Mouse (Mus musculus): ENCODE measurements around the gene Prlr. TPM values are rescaled to one million over a fixed set of nuclear protein-coding genes. Genes with fewer than 3 reads are reported as not detected.

The Prlr gene
- polyA plus RNA-seq, 1 experiment from 2014 or later = 0.28 TPM

- WGBS = 95% methylated on average over 7 of the region's 7 CpGs
- no peaks in the 10 kb centered on the region for H3K36me3 ChIP-seq
- H3K9me3 ChIP-seq (replicated peaks) = no peaks in the 10 kb centered on the region
- H3K4me1 ChIP-seq = no peaks in the 10 kb centered on the region
- no peak for DNase-seq (ENCODE audit: low spot score)
- H3K27me3 ChIP-seq (ENCODE audit: low read depth, poor library complexity, severe bottlenecking) = no peaks in the 10 kb centered on the region
- H3K27ac ChIP-seq (replicated peaks) = no peak overlapping the region
- no peak overlapping the region for H3K4me3 ChIP-seq
Measured at GRCm38 (mm10) chr15:10202504-10203302, 25.7 kb downstream of the Prlr start.

GRCm38 (mm10) chr15:10210261-10210770, 33.3 kb downstream of the Prlr start:
- 82% methylated on average over 4 of the region's 4 CpGs for WGBS
- H3K4me3 ChIP-seq = no peak overlapping the region
- H3K9me3 ChIP-seq (replicated peaks) = no peaks in the 10 kb centered on the region
- no peak overlapping the region for H3K27ac ChIP-seq (replicated peaks)
- H3K4me1 ChIP-seq = no peaks in the 10 kb centered on the region
- DNase-seq (ENCODE audit: low spot score) = no peak
- no peaks in the 10 kb centered on the region for H3K27me3 ChIP-seq (ENCODE audit: low read depth, poor library complexity, severe bottlenecking)
- no peaks in the 10 kb centered on the region for H3K36me3 ChIP-seq

DNA sequence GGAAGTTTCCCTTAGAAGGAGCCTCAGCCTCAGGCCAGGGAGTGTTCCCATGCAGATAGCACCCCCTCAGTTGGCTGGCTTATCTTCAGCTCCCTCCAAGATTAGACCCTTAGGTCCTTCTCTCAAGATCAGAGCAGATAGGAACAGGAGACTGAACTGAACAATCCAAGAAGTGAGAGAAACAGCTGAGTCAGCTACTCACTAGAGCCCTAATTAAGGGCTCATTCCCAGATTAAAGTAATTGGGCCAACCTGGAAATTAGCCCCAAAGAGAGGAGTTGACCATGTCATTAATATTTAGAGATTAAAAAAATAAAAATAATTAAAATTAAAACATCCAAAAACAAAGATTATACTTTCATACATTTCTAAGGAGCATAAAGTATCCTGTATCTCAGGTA, 35.0 kb downstream of the Prlr start:
- no peak overlapping the region for H3K4me3 ChIP-seq
- no peak for DNase-seq (ENCODE audit: low spot score)

GRCm38 (mm10) chr15:10213213-10213612, 36.2 kb downstream of the Prlr start:
- Histone ChIP-seq H3K4me1 (no peaks in the 10 kb centered on the region), H3K27me3 (ENCODE audit: low read depth, poor library complexity, severe bottlenecking) (no peaks in the 10 kb centered on the region), H3K36me3 (no peaks in the 10 kb centered on the region), H3K9me3 (replicated peaks) (no peaks in the 10 kb centered on the region), H3K27ac (replicated peaks) (no peak overlapping the region), H3K4me3 (no peak overlapping the region)
- 85% methylated on average over 6 of the region's 6 CpGs for WGBS
- DNase-seq (ENCODE audit: low spot score) = no peak

More for the DNA sequence above, 35.0 kb downstream of the Prlr start:
- Histone ChIP-seq H3K27ac (replicated peaks) (no peak overlapping the region), H3K4me1 (no peaks in the 10 kb centered on the region), H3K27me3 (ENCODE audit: low read depth, poor library complexity, severe bottlenecking) (no peaks in the 10 kb centered on the region), H3K36me3 (no peaks in the 10 kb centered on the region), H3K9me3 (replicated peaks) (no peaks in the 10 kb centered on the region)

DNA sequence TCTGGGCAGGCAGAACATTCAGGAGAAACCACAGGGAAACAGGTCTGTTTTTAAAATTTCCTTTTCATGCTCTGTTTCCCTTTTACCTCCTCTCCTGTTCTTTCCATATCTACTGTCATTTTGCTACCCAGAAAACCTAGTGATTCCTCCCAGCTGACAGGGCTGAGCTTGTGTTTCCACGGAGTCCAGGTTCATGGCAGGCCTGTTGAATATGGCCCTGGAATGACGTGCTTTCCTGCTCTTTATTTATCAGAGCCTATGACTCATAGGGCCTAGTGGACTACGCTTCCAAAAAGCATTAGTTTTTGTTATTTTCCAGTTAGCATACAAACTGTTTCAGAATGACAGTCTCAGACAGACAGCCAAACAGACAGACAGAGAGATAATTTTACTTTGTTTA, 36.7 kb downstream of the Prlr start:
- Histone ChIP-seq H3K27me3 (ENCODE audit: low read depth, poor library complexity, severe bottlenecking) (no peaks in the 10 kb centered on the region), H3K27ac (replicated peaks) (no peak overlapping the region), H3K4me3 (no peak overlapping the region), H3K4me1 (no peaks in the 10 kb centered on the region), H3K9me3 (replicated peaks) (no peaks in the 10 kb centered on the region), H3K36me3 (no peaks in the 10 kb centered on the region)
- 89% methylated on average over 3 of the region's 3 CpGs for WGBS
- no peak for DNase-seq (ENCODE audit: low spot score)

- no peak for DNase-seq (ENCODE audit: low spot score)
- Histone ChIP-seq H3K4me1 (no peaks in the 10 kb centered on the region), H3K27me3 (ENCODE audit: low read depth, poor library complexity, severe bottlenecking) (no peaks in the 10 kb centered on the region), H3K9me3 (replicated peaks) (no peaks in the 10 kb centered on the region), H3K36me3 (no peaks in the 10 kb centered on the region), H3K27ac (replicated peaks) (no peak overlapping the region), H3K4me3 (no peak overlapping the region)
- WGBS = 87% methylated on average over 8 of the region's 8 CpGs
Measured at GRCm38 (mm10) chr15:10215719-10216118, 38.7 kb downstream of the Prlr start.

DNA sequence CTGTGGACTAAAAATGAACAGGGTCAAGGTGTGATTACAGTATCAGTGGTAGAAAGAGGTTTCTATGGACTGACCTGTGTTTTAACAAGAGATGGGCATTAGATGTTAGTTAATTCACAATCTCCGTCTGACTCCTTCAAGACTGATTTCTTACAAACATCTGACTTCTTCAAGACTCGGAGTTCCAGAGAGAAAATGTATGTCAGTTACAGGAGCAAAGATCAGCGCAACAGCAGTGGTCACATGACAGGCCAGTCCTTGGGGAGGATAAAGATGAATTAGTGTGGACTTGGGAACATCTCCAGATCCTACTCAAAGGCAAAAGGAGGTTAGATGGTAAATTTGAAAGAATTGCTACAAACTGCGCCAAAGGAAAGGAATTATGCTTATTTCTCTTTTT, 39.2 kb downstream of the Prlr start:
- no peak overlapping the region for H3K27ac ChIP-seq (replicated peaks)
- H3K4me1 ChIP-seq = no peaks in the 10 kb centered on the region
- no peak overlapping the region for H3K4me3 ChIP-seq
- WGBS = 91% methylated on average over 4 of the region's 4 CpGs
- no peaks in the 10 kb centered on the region for H3K36me3 ChIP-seq
- DNase-seq (ENCODE audit: low spot score) = no peak
- H3K27me3 ChIP-seq (ENCODE audit: low read depth, poor library complexity, severe bottlenecking) = no peaks in the 10 kb centered on the region
- no peaks in the 10 kb centered on the region for H3K9me3 ChIP-seq (replicated peaks)

DNA sequence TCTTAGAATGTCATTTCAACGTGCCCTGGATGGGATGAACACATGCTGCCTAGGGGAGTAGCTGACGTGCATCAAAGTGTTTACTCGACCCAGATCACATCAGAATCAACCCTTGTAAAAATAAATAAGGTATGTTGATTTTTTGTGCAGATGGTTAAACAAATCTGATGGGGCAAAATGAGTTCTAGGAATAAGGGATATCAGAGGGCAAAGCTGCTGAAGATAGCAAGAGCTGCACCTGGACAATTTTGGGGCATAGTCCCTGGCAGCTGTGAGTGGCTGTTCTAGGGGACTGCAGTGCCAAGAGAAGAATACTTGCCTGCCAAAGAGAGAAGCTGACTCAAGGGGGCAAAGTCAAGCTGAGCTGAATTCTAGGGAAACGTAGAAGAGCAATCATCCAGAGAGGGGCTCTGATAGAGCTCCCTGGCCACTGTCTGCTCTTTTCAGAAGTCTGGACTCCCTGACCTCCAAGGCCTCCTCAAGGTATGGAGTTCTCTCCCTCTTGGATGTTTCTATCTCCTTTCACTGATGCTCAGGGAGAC, 46.6 kb downstream of the Prlr start:
- Histone ChIP-seq H3K4me1 (no peaks in the 10 kb centered on the region), H3K27ac (replicated peaks) (no peak overlapping the region), H3K27me3 (ENCODE audit: low read depth, poor library complexity, severe bottlenecking) (no peaks in the 10 kb centered on the region), H3K9me3 (replicated peaks) (no peaks in the 10 kb centered on the region), H3K4me3 (no peak overlapping the region), H3K36me3 (no peaks in the 10 kb centered on the region)
- 80% methylated on average over 4 of the region's 4 CpGs for WGBS
- DNase-seq (ENCODE audit: low spot score) = no peak

DNA sequence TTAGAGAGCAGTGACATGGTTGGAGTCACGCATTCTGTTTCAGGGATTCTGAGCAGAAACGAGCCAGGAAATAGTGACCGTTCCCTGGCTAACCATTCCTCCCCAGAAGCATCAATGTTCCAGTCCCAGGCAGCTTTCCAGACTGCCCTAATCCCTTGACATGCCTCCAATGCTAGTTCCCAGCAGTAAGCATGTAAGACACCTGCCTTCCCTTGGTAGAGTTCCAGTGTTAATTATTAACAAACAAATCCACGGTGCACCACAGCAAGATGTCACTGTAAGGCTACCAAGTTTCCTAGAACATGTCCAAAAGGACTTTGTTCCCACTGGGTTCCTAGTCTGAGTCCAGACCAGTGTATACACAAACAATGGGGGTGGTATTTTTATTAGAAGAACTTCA, 48.7 kb downstream of the Prlr start:
- Histone ChIP-seq H3K4me1 (no peaks in the 10 kb centered on the region), H3K27me3 (ENCODE audit: low read depth, poor library complexity, severe bottlenecking) (no peaks in the 10 kb centered on the region), H3K4me3 (no peak overlapping the region), H3K9me3 (replicated peaks) (no peaks in the 10 kb centered on the region), H3K36me3 (no peaks in the 10 kb centered on the region), H3K27ac (replicated peaks) (no peak overlapping the region)
- WGBS = 92% methylated on average over 4 of the region's 4 CpGs
- no peak for DNase-seq (ENCODE audit: low spot score)

DNA sequence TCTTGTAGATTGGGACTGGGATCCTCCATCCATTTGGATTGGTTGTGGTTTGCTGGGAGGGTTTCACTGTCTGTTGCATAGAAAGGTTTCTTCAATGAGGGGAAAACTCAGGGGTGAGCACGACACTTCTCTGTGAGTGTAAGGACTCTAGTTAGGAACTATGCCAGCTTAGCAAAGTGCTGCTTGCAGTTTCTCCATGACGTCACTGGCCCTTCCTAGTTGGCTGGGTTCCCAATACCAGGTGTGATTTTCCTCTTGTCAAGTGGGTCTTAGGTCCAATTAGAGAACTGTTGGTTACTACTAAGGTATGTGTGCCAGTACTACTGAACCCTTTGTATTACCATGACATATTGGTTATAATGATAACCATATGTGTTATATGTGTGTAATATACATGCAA, 51.6 kb downstream of the Prlr start:
- 91% methylated on average over 2 of the region's 2 CpGs for WGBS
- Histone ChIP-seq H3K27me3 (ENCODE audit: low read depth, poor library complexity, severe bottlenecking) (no peaks in the 10 kb centered on the region), H3K9me3 (replicated peaks) (no peaks in the 10 kb centered on the region), H3K4me1 (no peaks in the 10 kb centered on the region), H3K36me3 (no peaks in the 10 kb centered on the region), H3K27ac (replicated peaks) (no peak overlapping the region), H3K4me3 (no peak overlapping the region)
- DNase-seq (ENCODE audit: low spot score) = no peak

DNA sequence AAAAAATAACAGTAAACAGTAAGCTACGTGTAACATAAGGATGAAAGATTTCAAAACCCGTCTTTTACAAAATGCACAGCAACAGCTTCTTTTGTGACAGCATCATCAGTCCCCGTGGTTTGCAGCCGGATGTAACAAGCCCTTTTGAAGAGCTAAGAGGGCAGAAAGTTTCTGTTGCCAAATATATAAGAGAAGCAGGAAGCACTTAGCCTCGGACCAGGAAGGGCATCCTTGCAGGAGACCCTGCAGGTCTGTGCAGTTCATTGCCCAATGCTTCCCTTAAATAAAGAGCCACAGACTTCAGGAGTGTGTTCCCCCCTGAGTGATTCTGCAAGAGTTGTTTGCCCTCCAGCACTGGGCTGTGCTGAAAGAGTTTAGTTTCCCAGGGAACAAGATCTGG, 58.9 kb downstream of the Prlr start:
- DNase-seq (ENCODE audit: low spot score) = no peak
- no peak overlapping the region for H3K4me3 ChIP-seq
- WGBS = 88% methylated on average over 5 of the region's 5 CpGs
- no peak overlapping the region for H3K27ac ChIP-seq (replicated peaks)
- H3K9me3 ChIP-seq (replicated peaks) = no peaks in the 10 kb centered on the region
- H3K36me3 ChIP-seq = no peaks in the 10 kb centered on the region
- no peaks in the 10 kb centered on the region for H3K4me1 ChIP-seq
- no peaks in the 10 kb centered on the region for H3K27me3 ChIP-seq (ENCODE audit: low read depth, poor library complexity, severe bottlenecking)

GRCm38 (mm10) chr15:10236812-10237211, 59.8 kb downstream of the Prlr start:
- no peak for DNase-seq (ENCODE audit: low spot score)
- 87% methylated on average over 3 of the region's 3 CpGs for WGBS
- no peaks in the 10 kb centered on the region for H3K9me3 ChIP-seq (replicated peaks)

GRCm38 (mm10) chr15:10238454-10238853, 61.4 kb downstream of the Prlr start:
- DNase-seq (ENCODE audit: low spot score) = no peak
- WGBS = 93% methylated on average over 8 of the region's 8 CpGs
- Histone ChIP-seq H3K27me3 (ENCODE audit: low read depth, poor library complexity, severe bottlenecking) (no peaks in the 10 kb centered on the region), H3K27ac (replicated peaks) (no peak overlapping the region), H3K9me3 (replicated peaks) (no peaks in the 10 kb centered on the region), H3K4me3 (no peak overlapping the region), H3K4me1 (no peaks in the 10 kb centered on the region), H3K36me3 (no peaks in the 10 kb centered on the region)

More at GRCm38 (mm10) chr15:10236812-10237211, 59.8 kb downstream of the Prlr start:
- Histone ChIP-seq H3K36me3 (no peaks in the 10 kb centered on the region), H3K27ac (replicated peaks) (no peak overlapping the region), H3K4me1 (no peaks in the 10 kb centered on the region), H3K4me3 (no peak overlapping the region), H3K27me3 (ENCODE audit: low read depth, poor library complexity, severe bottlenecking) (no peaks in the 10 kb centered on the region)

Data from midbrain, embryonic 10.5 days (tissue).